Mouse (Mus musculus) E14TG2a.4 (cell line): ENCODE measurements around the gene Mipol1.
A peak's percentile ranks its signal among the peaks of the same experiment; 100 is the strongest.

Source experiments
- H3K27me3 ChIP-seq: 2 replicates; pipeline ENCODE4 v1.6.1; 2014; ENCODE audit warnings: low read length, control low read depth; ENCODE audit not compliant: insufficient read depth
- H3K36me3 ChIP-seq: 2 replicates; pipeline ENCODE4 v1.6.1; 2014; ENCODE audit warnings: low read length, control low read depth; ENCODE audit not compliant: insufficient read depth
- H3K4me1 ChIP-seq: replicated peaks from 2 replicates; pipeline ENCODE4 v1.6.1; 2014; ENCODE audit warnings: low read depth, low read length, control low read depth
- H3K4me3 ChIP-seq: replicated peaks from 2 replicates; pipeline ENCODE4 v1.5.1; 2014; ENCODE audit warnings: mild to moderate bottlenecking, low read length
- H3K9me3 ChIP-seq: 2 replicates; pipeline ENCODE4 v1.6.1; 2014; ENCODE audit warnings: low read length, control low read depth
- CTCF ChIP-seq: conservative IDR thresholded peaks from 2 replicates; pipeline ENCODE4 v1.5.1; 2014; ENCODE audit warnings: low read length
- NANOG ChIP-seq: IDR thresholded peaks from 2 replicates; pipeline ENCODE4 v1.6.1; 2014; ENCODE audit warnings: borderline replicate concordance, low read length, mixed read lengths
- POU5F1 ChIP-seq: IDR thresholded peaks from 2 replicates; pipeline ENCODE4 v1.6.1; 2014; ENCODE audit warnings: low read length, borderline replicate concordance

Gene Mipol1

DNA sequence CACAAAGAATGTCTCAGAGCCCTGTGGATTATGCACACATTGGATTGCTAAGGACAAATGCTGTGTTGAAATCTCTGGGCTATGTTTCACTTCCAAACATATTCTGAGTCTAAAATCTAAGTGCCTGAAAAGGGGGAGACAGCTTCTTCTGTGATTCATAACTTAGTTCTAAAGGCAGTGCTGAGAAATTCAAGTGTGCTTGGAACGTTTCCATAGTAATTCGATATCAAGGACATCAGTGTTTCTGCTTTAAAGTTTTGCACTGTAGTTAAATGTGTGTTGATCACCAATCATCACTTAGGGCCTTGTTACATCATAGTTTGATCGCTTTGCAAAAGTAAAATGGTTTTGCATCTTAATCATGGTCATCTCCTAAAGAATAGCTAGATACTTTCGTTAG lies 279.5 kb downstream of the Mipol1 start:
- H3K4me3 ChIP-seq, result no peak overlapping the region

DNA sequence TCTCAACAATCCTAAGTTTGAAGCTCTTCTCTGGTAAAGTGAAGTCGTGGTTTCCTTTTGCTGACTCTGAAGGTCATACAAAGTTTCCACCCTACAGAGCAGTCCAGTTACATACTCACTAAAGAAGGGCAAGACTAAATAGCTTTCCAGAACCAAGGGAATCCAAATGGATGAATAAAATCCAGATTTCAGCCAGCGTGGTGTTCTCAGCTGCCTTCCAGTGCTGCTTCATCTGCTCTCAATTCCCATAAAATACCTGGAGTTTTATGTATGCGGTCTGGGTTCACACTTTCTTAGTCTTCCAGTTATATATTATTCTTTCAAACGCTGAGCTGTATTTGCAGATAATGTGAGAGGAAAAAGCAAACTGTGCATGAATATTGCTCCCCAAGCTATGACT lies 280.9 kb downstream of the Mipol1 start:
- H3K27me3 ChIP-seq, result no peaks in the 10 kb centered on the region; the same call in 1 of the 2 replicates
- no peak for TF ChIP-seq CTCF
- TF ChIP-seq POU5F1, result no peak
- TF ChIP-seq NANOG, result no peak
- H3K4me1 ChIP-seq, result peaks cover 19% of the 10 kb centered on the region
- H3K9me3 ChIP-seq, result no peaks in the 10 kb centered on the region
- no peak overlapping the region for H3K4me3 ChIP-seq
- H3K36me3 ChIP-seq, result no peaks in the 10 kb centered on the region

More for the DNA sequence above, 279.5 kb downstream of the Mipol1 start:
- H3K27me3 ChIP-seq, result no peaks in the 10 kb centered on the region; the same call in 1 of the 2 replicates
- no peaks in the 10 kb centered on the region for H3K36me3 ChIP-seq
- H3K4me1 ChIP-seq, result peaks cover 13% of the 10 kb centered on the region
- no peak for TF ChIP-seq NANOG
- no peaks in the 10 kb centered on the region for H3K9me3 ChIP-seq

DNA sequence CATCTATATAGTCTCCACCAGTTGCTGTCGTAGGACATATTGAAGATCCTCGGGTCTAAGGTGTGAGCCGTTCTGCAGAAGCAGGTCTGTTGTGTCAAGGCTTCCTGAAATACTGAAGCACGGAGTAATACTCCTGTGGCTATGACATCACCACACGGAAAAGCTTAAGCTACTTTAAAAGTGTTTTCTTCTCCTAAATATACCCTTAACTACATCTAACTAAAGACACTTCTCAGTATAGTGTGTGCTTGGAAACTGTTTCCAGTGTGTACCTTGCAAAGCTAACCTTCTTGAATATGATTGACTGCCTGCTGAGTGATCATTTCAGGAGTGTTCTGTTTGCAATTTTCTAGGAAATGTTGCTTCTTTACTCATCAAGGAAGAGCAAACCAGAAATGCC lies 281.3 kb downstream of the Mipol1 start:
- Histone ChIP-seq H3K4me3 (no peak overlapping the region), H3K4me1 (peaks cover 22% of the 10 kb centered on the region), H3K27me3 (no peaks in the 10 kb centered on the region; the same call in 1 of the 2 replicates), H3K9me3 (no peaks in the 10 kb centered on the region), H3K36me3 (no peaks in the 10 kb centered on the region)
- TF ChIP-seq POU5F1, result no peak
- no peak for TF ChIP-seq CTCF
- no peak for TF ChIP-seq NANOG

DNA sequence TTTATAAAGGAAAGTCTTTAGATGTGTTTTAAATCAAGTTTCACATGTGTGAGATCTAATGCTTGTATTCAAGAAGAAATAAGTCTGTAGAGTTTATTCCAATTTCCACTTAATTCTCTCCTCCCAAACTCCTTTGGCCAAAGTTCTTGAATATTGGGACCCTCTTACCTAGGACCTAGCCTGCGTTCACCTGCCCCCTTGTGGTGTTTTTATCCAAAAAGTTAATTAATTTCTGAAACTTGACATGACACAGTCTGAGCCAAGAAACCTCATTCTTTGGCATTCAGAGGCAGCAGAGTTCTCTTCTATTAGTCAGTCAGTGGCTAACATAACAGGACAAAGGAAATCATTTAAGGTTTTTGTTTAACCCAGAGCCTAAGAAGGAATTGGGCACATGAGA lies 284.3 kb downstream of the Mipol1 start:
- H3K36me3 ChIP-seq, result no peaks in the 10 kb centered on the region
- H3K4me3 ChIP-seq, result no peak overlapping the region
- H3K27me3 ChIP-seq, result no peaks in the 10 kb centered on the region; the same call in none of the 2 replicates
- H3K9me3 ChIP-seq, result no peaks in the 10 kb centered on the region
- TF ChIP-seq POU5F1 (no peak), NANOG (no peak), CTCF (no peak)
- H3K4me1 ChIP-seq, result peaks cover 35% of the 10 kb centered on the region

DNA sequence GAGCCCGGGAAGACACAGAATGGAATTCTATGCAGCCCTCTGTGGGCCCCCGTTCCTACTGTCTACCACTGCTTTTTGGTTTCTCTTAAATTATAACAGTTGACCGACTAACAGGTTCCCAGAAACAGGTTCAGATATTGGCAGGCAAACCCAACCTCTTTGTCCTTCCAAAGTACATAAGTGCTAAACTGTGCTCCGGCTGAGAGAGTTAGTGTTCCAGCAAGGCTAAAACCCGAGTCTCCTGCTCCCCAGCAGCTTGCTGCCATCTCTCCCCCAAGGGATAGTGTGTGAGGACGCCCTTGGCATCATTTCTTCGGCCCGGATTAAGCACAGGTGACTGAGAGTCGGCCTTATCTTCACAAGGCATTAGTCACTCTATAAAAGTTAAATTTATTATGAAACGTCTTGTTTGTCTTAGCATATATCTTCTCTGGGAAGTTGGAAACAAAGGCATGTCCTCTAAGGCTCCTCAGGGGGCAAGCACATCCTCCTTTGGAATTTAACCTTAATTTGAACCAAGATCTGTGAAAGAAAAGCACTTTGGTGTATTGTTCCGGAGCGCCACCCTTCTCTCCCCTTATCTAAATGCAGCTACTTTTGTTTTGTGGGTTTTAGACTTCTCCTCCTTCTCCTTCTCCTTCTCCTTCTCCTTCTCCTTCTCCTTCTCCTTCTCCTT lies 285.6 kb downstream of the Mipol1 start:
- peaks cover 35% of the 10 kb centered on the region for H3K4me1 ChIP-seq
- no peak for TF ChIP-seq NANOG
- no peak for TF ChIP-seq CTCF
- TF ChIP-seq POU5F1, result no peak
- peaks cover 6% of the 10 kb centered on the region for H3K27me3 ChIP-seq
- H3K4me3 ChIP-seq, result peak overlapping the region; percentile 32; the same call in 1 of the 2 replicates
- no peaks in the 10 kb centered on the region for H3K9me3 ChIP-seq
- no peaks in the 10 kb centered on the region for H3K36me3 ChIP-seq

DNA sequence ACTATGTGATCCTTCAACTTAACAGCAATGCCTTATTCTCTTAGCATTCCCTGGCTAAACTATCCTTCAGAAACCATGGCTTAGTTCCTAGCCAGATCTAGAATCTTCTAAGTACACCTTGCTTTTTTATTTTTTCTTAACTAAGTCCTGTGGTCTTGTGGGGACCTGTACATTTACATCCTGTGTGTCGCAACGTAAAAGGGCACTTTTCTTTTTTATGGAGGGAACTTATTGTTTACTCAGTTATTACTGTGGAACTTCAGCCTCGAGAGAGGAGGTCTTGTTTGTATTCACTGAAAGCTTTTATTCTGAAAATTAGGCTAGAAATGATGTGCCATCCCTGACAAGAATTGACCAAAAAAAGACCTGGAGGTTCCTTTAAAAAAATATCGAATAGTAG lies 298.1 kb downstream of the Mipol1 start:
- no peaks in the 10 kb centered on the region for H3K36me3 ChIP-seq
- H3K9me3 ChIP-seq, result no peaks in the 10 kb centered on the region
- H3K27me3 ChIP-seq, result peaks cover 23% of the 10 kb centered on the region
- H3K4me3 ChIP-seq, result no peak overlapping the region
- 0 out of 2 replicates have a peak, but pooled peaks cover 5% of the 10 kb centered on the region for H3K4me1 ChIP-seq
- no peak for TF ChIP-seq POU5F1
- TF ChIP-seq CTCF, result no peak

DNA sequence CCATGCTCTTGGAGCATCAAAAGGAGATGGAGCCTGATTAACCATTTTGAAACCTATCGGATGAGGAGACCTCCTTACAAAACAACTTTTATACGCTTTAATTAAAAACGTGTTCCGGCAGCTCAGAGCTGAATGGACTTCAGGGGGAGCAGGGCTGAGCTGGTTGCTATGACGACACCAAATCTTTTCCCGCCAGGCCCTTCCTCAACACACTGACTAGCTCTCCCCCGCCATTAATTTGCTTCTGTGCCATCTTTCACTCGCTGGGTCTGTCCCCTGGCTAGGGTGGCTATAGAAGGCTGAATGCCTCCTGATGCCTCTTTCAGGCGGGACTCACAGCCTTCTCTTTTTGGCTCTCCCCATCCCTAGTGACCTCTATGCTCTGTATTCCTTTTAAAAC lies 300.2 kb downstream of the Mipol1 start:
- Histone ChIP-seq H3K36me3 (no peaks in the 10 kb centered on the region), H3K9me3 (no peaks in the 10 kb centered on the region), H3K27me3 (peaks cover 43% of the 10 kb centered on the region), H3K4me3 (no peak overlapping the region), H3K4me1 (peaks cover 14% of the 10 kb centered on the region)
- TF ChIP-seq NANOG (no peak), CTCF (no peak), POU5F1 (no peak)

DNA sequence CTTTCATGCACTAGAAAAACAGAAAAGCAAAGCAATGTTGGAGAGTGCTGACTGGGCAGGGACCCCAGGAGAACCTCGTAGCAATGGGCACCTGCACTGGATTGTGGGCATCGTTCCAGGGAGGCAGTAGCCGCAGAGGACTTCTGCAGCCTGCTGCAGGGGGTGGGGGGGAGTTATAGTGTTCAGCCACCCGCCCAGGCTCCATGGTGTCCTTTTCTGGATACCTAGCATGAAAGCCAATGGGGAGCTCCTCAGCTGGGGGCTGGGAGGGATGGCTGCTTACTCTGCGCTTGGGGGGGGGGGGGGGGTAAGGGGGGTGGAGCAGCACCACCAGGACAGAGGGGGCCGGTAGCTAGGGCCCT lies 304.3 kb downstream of the Mipol1 start:
- peaks cover 42% of the 10 kb centered on the region for H3K4me1 ChIP-seq
- TF ChIP-seq CTCF, result no peak
- TF ChIP-seq NANOG, result no peak
- TF ChIP-seq POU5F1, result no peak
- H3K4me3 ChIP-seq, result peak overlapping the region; percentile 65; the same call in 1 of the 2 replicates
- H3K9me3 ChIP-seq, result no peaks in the 10 kb centered on the region
- H3K36me3 ChIP-seq, result no peaks in the 10 kb centered on the region
- peaks cover 80% of the 10 kb centered on the region for H3K27me3 ChIP-seq

DNA sequence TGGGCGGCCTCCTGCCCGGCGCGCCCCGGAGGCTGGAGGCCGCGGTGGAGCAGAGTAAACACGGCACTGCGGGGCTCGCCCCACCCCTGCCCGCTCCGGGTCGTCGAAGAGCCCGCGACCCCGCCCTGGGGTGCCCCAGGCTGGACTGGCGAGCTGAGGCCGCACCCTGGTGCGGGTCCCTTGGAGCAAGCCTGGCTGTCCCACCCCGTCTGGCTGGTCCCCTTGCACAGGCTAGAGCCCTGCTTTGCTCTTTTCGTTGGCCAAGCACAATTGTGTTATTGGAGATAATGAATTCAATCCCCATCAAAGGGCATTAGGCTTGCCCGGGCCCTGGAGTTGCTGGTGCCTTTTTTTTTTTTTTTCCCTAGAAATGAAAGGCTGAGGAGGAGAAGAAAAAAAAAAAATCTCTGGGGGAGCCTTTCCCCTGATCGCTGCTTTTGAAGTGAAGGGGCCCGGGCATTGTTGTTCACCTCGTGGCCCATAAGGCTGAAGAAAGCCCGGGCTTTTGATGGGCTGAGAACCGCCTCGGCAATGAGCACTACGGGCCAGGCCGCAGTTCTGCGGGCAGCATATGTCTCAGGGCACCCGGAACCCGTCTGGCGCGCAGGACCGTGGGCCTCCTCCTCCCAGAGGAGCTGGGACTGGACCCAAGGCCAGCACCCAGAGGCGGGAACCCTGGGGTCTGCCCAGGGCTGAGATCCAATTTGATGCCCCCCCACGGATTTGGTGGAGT lies 304.8 kb downstream of the Mipol1 start:
- peaks cover 43% of the 10 kb centered on the region for H3K4me1 ChIP-seq
- H3K36me3 ChIP-seq, result no peaks in the 10 kb centered on the region
- peak overlapping the region; percentile 65 for H3K4me3 ChIP-seq
- peaks cover 85% of the 10 kb centered on the region for H3K27me3 ChIP-seq
- H3K9me3 ChIP-seq, result no peaks in the 10 kb centered on the region
- TF ChIP-seq CTCF (no peak), POU5F1 (no peak), NANOG (no peak)
